In the genomic region with DNA sequence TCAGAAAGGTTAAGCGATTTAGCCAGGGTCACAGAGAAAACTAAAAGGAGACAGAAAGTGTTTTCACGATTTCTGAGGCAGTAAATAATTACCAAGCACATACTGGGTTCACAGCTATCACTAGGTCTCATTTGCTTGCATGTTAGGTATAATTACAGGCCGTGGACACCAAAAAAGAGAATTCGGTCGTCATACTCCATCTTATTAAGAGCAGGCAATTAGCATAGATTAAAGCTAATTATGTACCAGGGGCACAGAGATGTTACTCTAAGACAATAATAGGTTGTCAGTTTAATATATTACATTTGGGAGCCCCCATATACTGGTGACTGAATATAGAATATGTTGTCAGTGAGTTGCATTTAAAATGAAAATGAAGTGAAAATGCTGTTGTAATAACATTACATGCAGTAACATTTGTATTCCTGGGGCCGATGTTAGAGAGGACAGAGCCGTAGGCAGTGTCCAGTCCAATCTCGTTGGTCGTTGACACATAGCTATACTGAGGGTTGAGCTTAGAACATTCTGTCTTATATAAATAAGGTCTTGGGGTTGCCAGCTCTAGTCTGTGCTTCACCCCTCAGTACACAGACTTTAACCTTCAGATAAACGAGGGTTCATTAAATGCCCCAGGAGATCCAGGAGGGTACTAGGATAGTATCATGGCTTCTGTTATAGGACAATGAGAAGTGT, we compare ENCODE assay signal across 12 mouse cellular contexts.
"Had no signal": no experiment of that assay in that cellular context is flagged by ENCODE, and none has a peak within 500 bp of the region (broad histone marks: within the 10 kb centered on the region; RNA-seq: fewer than 3 reads in every experiment).

No protein-coding gene starts in this region.

- H3K4me2 ChIP-seq: liver, embryonic 11.5 days; liver, embryonic 15.5 days; midbrain, embryonic 15.5 days had no signal

- DNase-seq: kidney, adult 18-20 months; kidney, postnatal 14 days; lung, adult 2 months; lung, postnatal 36 days; right cerebral cortex, postnatal 25 days; thymus, postnatal 4 days had no signal

- H3K4me3 ChIP-seq: left cerebral cortex, adult 2 months; limb, embryonic 10.5 days; liver, embryonic 15.5 days; midbrain, embryonic 15.5 days had no signal

- H3K9me3 ChIP-seq: limb, embryonic 10.5 days; liver, embryonic 15.5 days; midbrain, embryonic 15.5 days had no signal

- H3K27me3 ChIP-seq: liver, embryonic 15.5 days; midbrain, embryonic 15.5 days had no signal

- H3K9ac ChIP-seq: liver, embryonic 15.5 days; midbrain, embryonic 15.5 days had no signal

- ATAC-seq: lung, postnatal 0 days; midbrain, embryonic 15.5 days had no signal

- H3K4me1 ChIP-seq: limb, embryonic 10.5 days; liver, embryonic 15.5 days; midbrain, embryonic 15.5 days had no signal

- H3K27ac ChIP-seq: left cerebral cortex, adult 2 months; limb, embryonic 10.5 days; liver, embryonic 15.5 days; midbrain, embryonic 15.5 days had no signal

- H3K36me3 ChIP-seq: limb, embryonic 10.5 days; liver, embryonic 15.5 days; midbrain, embryonic 15.5 days had no signal
